Mouse (Mus musculus) forebrain, embryonic 11.5 days (tissue): ENCODE data around the gene D430042O09Rik. TPM values are rescaled to one million over a fixed set of nuclear protein-coding genes. Genes with fewer than 3 reads are reported as not detected.

Experiments
- ATAC-seq: fragments of 200-750 bp; cut with Nextera tagmentation; replicated peaks from 2 replicates; pipeline ENCODE4 v1.8.0; 2017; ENCODE audit warnings: moderate TSS enrichment; ENCODE audit not compliant: low FRiP score
- DNase-seq: peaks from one replicate; pipeline ENCODE4 v3.0.0-alpha.2; 2017; ENCODE audit warnings: low spot score
- H3K27ac ChIP-seq: fragments of 300-500 bp; sonication (generic); 2 replicates; pipeline ENCODE4 v1.5.1; 2014; ENCODE audit warnings: low read depth, low read length
- H3K27me3 ChIP-seq: fragments of 300-500 bp; sonication (generic); 2 replicates; pipeline ENCODE4 v1.6.1; 2014; ENCODE audit warnings: mild to moderate bottlenecking, low read length, mixed read lengths; ENCODE audit not compliant: control insufficient read depth, insufficient read depth
- H3K36me3 ChIP-seq: fragments of 300-500 bp; sonication (generic); 2 replicates; pipeline ENCODE4 v1.6.1; 2014; ENCODE audit warnings: mild to moderate bottlenecking, low read length, moderate library complexity, mixed read lengths; ENCODE audit not compliant: control insufficient read depth, insufficient read depth
- H3K4me1 ChIP-seq: fragments of 300-500 bp; sonication (generic); replicated peaks from 2 replicates; pipeline ENCODE4 v1.6.1; 2014; ENCODE audit warnings: low read length, mixed read lengths; ENCODE audit not compliant: control insufficient read depth, insufficient read depth
- H3K4me2 ChIP-seq: fragments of 300-500 bp; sonication (generic); 2 replicates; pipeline ENCODE4 v1.6.1; 2014; ENCODE audit warnings: low read depth, mild to moderate bottlenecking, low read length, moderate library complexity, mixed read lengths; ENCODE audit not compliant: severe bottlenecking
- H3K4me3 ChIP-seq: fragments of 300-500 bp; sonication (generic); 2 replicates; pipeline ENCODE4 v1.5.1; 2014; ENCODE audit warnings: low read depth, low read length
- H3K9ac ChIP-seq: fragments of 300-500 bp; sonication (generic); 2 replicates; pipeline ENCODE4 v1.6.1; 2014; ENCODE audit warnings: low read length
- H3K9me3 ChIP-seq: fragments of 300-500 bp; sonication (generic); 2 replicates; pipeline ENCODE4 v1.6.1; 2016; ENCODE audit warnings: low read length, mixed read lengths; ENCODE audit not compliant: control insufficient read depth
- WGBS: fragments of 180-500 bp; shearing (Covaris S2); extraction: QIAGEN DNeasy Blood & Tissue Kit; methylation state at CpG from one replicate; pipeline ENCODE4 v1.1.7; 2014; 5-methylcytosine and 5-hydroxymethylcytosine counted together
- polyA plus RNA-seq: library from polyadenylated mRNA; unstranded; fragments of >200 nt; fragmentation: Nextera tagmentation; extraction: Ambion mirVana; gene quantifications from 2 replicates; pipeline ENCODE4 v1.2.1, GENCODE M21; 2014

D430042O09Rik gene
- polyA plus RNA-seq, 1 experiment from 2014 or later: 12.1 TPM

DNA sequence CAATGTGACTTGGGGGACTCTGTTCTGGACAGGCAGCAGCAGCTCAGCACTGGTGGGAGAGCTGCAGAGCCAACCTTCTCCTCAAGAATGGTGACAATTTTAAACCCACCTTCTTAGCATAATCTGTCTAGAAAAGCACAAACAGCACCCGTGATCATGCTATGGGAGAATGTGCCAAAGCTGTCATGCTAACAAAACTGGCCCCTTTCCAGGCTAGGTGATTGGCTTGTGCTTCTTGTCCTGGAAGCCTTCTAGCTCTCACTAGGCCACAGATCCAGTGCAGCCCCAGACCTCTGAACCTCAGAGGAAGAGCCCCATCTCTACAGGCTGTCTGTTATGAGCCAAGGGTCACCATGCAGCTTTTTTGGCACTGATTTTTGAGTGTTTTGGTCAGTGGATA lies 98.9 kb downstream of the D430042O09Rik start:
- whole genome bisulfite sequencing: 85% methylated on average over 1 of the region's 1 CpGs
- Histone ChIP-seq H3K27ac (no peak overlapping the region), H3K9ac (no peak overlapping the region), H3K4me2 (no peak overlapping the region), H3K9me3 (no peaks in the 10 kb centered on the region), H3K27me3 (no peaks in the 10 kb centered on the region), H3K4me1 (no peaks in the 10 kb centered on the region), H3K4me3 (no peak overlapping the region), H3K36me3 (no peaks in the 10 kb centered on the region)
- no peak for DNase-seq
- ATAC-seq: no peak

DNA sequence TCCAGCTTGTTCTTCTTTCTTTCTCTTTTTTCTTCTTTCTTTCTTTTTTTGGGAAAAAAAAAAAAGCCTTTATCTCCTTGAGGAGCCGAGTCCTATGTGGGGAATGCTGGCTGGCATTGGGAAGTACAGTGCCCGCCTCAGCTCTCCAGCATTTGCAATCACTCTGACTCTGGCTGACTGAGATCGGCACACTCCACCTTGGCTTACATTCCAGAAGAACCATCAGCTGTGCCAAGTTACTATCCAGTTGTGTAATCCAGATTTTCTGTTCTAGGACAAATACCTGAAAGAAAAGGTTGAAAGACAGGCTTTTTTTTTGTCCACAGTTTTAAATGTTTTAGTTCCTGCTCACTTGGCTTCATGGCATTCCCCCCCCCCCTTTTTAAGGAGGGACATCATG lies 100.5 kb downstream of the D430042O09Rik start:
- no peaks in the 10 kb centered on the region for H3K36me3 ChIP-seq
- no peak overlapping the region for H3K27ac ChIP-seq
- no peak for ATAC-seq
- H3K4me2 ChIP-seq: no peak overlapping the region
- no peak overlapping the region for H3K4me3 ChIP-seq
- H3K9me3 ChIP-seq: no peaks in the 10 kb centered on the region
- H3K9ac ChIP-seq: no peak overlapping the region
- H3K27me3 ChIP-seq: no peaks in the 10 kb centered on the region
- no peak for DNase-seq
- no peaks in the 10 kb centered on the region for H3K4me1 ChIP-seq
- 95% methylated on average over 3 of the region's 3 CpGs for WGBS

DNA sequence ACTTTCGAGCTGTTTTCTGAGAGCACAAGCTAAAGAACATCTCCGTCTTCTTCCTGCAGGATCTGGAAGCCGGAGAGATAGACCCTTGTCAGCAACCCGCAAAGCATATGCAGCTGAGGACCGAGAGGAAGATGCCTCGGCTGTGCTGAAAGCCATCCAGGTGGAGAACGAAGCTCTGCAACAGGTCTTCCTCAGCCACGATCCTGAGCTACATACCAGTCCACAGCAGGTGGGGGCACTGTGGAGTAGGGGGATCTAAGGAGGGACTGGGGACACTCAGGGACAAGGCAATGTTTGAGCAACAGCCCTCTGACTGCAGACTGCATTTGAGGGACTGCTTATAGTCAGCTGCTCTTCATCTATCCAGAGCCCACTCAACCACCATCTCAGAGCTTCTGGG lies 105.0 kb downstream of the D430042O09Rik start:
- Histone ChIP-seq H3K27me3 (no peaks in the 10 kb centered on the region), H3K27ac (no peak overlapping the region), H3K9me3 (no peaks in the 10 kb centered on the region), H3K4me1 (no peaks in the 10 kb centered on the region), H3K9ac (no peak overlapping the region), H3K4me2 (no peak overlapping the region), H3K36me3 (no peaks in the 10 kb centered on the region), H3K4me3 (no peak overlapping the region)
- 87% methylated on average over 8 of the region's 8 CpGs for WGBS
- DNase-seq (no peak), ATAC-seq (no peak)

DNA sequence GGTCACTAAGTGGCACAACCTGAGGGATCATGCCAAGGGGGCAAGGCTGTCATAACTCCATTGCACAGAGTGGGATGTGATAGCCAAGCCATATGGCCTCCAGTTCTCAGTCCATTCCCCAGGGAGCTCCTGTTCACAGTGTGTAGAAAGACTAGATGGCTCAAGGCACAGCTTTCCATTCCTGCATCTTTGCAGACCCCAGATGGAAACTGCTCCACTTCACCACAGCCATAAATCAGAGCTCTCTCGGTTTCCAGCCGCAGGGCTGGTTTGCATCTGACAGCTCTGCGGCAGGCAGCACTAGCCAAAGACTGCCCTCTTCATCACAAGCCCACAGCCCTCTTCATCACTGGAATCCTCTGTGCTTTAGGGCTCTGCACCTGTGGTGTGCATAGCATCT lies 108.0 kb downstream of the D430042O09Rik start:
- H3K27ac ChIP-seq: no peak overlapping the region
- H3K4me3 ChIP-seq: no peak overlapping the region
- WGBS: 80% methylated on average over 3 of the region's 3 CpGs
- ATAC-seq (no peak), DNase-seq (no peak)
- no peak overlapping the region for H3K4me2 ChIP-seq
- H3K4me1 ChIP-seq: no peaks in the 10 kb centered on the region
- H3K9ac ChIP-seq: no peak overlapping the region
- H3K27me3 ChIP-seq: no peaks in the 10 kb centered on the region
- no peaks in the 10 kb centered on the region for H3K36me3 ChIP-seq
- no peaks in the 10 kb centered on the region for H3K9me3 ChIP-seq

DNA sequence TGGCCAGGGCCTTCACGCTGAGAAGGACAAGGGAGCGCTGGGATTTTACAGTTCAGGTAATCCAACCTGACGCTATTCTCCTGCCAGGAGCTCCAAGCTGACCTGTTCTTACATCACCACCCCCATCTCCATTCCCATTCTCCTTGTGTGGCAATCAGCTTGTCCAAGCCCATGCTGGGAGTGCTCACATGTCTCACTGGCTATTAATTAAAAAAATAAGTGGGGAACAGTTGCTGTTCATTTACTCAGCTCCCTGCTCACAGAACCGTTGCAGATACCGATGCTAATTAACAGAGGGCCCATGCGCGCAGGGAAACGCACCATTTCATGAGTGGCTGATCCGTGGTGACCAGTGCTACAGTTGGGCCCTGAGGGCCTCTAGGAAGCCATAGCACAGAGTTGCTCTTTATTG lies 110.6 kb downstream of the D430042O09Rik start:
- Histone ChIP-seq H3K4me1 (no peaks in the 10 kb centered on the region), H3K36me3 (no peaks in the 10 kb centered on the region), H3K27me3 (no peaks in the 10 kb centered on the region), H3K27ac (no peak overlapping the region), H3K9ac (no peak overlapping the region), H3K4me3 (no peak overlapping the region), H3K9me3 (no peaks in the 10 kb centered on the region), H3K4me2 (no peak overlapping the region)
- ATAC-seq (no peak; the same call in 1 of the 2 replicates), DNase-seq (no peak)
- WGBS: 47% methylated on average over 9 of the region's 9 CpGs

DNA sequence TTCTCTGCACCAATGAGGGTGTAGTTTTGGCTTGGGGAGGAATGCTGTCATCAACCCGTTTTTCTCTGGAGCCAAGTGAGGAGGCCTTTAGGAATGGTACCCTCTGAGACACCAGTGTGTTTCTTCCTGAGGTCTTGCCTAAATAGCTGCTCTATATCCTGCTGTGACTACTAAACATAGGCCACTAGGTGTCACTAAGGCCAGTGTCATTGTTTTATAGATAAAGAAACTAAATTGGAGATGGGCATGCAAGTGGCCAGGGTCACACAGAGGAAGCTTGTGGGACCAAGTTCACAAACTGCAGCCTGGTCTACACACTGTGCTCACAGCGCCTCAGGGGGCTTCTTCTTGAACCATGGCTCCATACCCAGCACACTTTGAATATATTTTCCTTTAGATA lies 112.5 kb downstream of the D430042O09Rik start:
- no peak for DNase-seq

DNA sequence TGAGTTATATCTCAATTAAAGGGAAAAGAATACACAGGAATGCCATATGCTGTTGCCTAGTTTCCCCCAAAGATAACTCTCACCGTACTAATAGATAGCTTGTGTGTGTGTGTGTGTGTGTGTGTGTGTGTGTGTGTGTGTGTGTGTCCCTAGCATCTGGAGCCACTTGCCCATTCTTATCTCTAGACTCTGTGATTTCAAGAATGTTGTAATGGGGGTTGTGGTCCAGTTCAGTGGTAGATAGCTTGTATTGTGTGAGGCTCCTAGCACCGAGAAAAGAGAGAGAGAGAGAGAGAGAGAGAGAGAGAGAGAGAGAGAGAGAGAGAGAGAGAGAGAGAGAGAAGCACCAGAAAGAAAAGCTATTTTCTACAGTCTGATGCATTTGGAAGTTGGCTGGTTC lies 118.7 kb downstream of the D430042O09Rik start:
- no peak overlapping the region for H3K9ac ChIP-seq
- peaks cover 4% of the 10 kb centered on the region; the same call in 1 of the 2 replicates for H3K4me1 ChIP-seq
- no peaks in the 10 kb centered on the region for H3K27me3 ChIP-seq
- DNase-seq (no peak), ATAC-seq (no peak)
- 85% methylated on average over 2 of the region's 2 CpGs for WGBS
- H3K27ac ChIP-seq: no peak overlapping the region
- no peak overlapping the region for H3K4me2 ChIP-seq
- no peaks in the 10 kb centered on the region for H3K9me3 ChIP-seq
- H3K36me3 ChIP-seq: no peaks in the 10 kb centered on the region
- H3K4me3 ChIP-seq: no peak overlapping the region

More for the DNA sequence above, 112.5 kb downstream of the D430042O09Rik start:
- H3K9me3 ChIP-seq: no peaks in the 10 kb centered on the region
- H3K9ac ChIP-seq: no peak overlapping the region
- no peak overlapping the region for H3K4me2 ChIP-seq
- no peak overlapping the region for H3K4me3 ChIP-seq
- ATAC-seq: no peak
- H3K27me3 ChIP-seq: no peaks in the 10 kb centered on the region
- no peak overlapping the region for H3K27ac ChIP-seq
- WGBS: 67% methylated on average over 2 of the region's 2 CpGs
- H3K4me1 ChIP-seq: no peaks in the 10 kb centered on the region
- no peaks in the 10 kb centered on the region for H3K36me3 ChIP-seq

DNA sequence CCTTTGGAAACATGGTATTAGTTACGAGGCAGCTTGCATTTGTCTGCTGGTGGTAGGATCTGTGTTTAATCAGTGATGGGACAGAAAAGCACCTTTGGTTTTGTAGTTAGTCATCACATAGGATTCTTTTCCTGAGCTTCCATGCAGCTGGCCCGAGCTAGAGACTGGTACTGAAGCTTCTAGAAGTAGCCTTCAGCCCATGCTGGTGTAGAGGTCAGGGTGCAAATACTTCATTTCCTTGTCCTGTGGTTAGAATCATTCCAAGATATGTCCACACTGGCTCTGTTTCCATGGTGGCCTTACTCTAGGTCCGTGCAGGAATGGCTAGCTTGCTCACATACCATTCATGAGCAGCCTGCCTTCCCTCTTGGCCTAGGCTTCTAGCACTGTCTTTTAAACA lies 119.2 kb downstream of the D430042O09Rik start:
- no peak overlapping the region for H3K4me3 ChIP-seq
- H3K9ac ChIP-seq: no peak overlapping the region
- no peaks in the 10 kb centered on the region for H3K36me3 ChIP-seq
- no peaks in the 10 kb centered on the region for H3K9me3 ChIP-seq
- no peak for ATAC-seq
- peaks cover 4% of the 10 kb centered on the region; the same call in 1 of the 2 replicates for H3K4me1 ChIP-seq
- 75% methylated on average over 3 of the region's 3 CpGs for WGBS
- no peak overlapping the region for H3K4me2 ChIP-seq
- no peak for DNase-seq
- no peak overlapping the region for H3K27ac ChIP-seq
- no peaks in the 10 kb centered on the region for H3K27me3 ChIP-seq

DNA sequence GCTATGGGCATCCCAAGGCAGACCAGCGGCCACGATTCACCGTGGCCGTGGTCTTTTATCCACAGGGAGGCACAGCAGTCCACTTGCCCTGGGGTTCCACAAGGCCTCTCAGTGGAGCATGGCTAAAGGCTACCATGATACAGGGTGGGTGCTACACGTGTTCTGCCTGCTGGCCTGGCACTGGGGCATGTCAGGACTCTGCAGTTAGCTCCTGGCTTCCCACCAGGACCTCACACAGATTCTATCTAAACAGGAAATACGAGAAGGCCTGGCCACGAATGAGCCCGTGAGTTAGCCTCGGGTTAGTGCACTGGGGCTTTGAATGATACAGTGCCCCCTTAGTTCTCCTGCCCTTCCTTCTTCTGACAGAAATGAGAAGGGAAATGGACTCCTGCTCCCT lies 119.7 kb downstream of the D430042O09Rik start:
- ATAC-seq (no peak), DNase-seq (no peak)
- Histone ChIP-seq H3K9me3 (no peaks in the 10 kb centered on the region), H3K4me2 (no peak overlapping the region), H3K4me1 (peaks cover 4% of the 10 kb centered on the region; the same call in 1 of the 2 replicates), H3K36me3 (no peaks in the 10 kb centered on the region), H3K9ac (no peak overlapping the region), H3K4me3 (no peak overlapping the region), H3K27me3 (no peaks in the 10 kb centered on the region), H3K27ac (no peak overlapping the region)
- WGBS: 73% methylated on average over 9 of the region's 9 CpGs
